Mouse (Mus musculus) G1E-ER4 (cell line): ENCODE results near the gene Id1. TPM values are rescaled to one million over a fixed set of nuclear protein-coding genes. Genes with fewer than 3 reads are reported as not detected.
A peak's percentile ranks its signal among the peaks of the same experiment; 100 is the strongest.

Experiments
- GATA1 ChIP-seq: IDR thresholded peaks from one replicate; pipeline ENCODE4 v1.8.0; 2012; ENCODE audit warnings: low read length, inconsistent platforms
- polyA plus RNA-seq: library from polyadenylated mRNA; stranded (reverse); fragments of >175 nt; gene quantifications from 2 replicates; pipeline ENCODE4 v1.2.3, GENCODE M21; 2012

The Id1 gene
- polyA plus RNA-seq, 1 experiment, result 64.9 TPM

DNA sequence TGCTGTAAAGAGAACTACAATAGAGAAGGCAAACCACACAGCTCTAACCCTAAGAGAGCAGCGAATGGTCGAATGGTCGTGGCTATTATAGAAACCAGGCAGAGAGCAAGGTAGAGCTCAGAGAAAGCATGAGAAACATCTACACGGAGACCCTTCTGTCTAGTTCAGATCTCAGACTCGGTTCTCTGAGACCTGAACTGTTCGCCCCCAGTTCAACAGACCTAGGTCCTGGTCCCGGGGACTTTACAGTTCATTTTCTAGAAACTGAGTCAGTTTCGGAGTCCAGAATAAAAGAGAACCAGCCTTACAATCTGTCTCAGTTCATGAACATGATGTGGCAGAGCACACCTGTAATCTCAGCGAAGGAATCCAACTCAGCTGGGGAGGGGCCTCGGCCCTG, 1.6 kb upstream of the Id1 start:
- no peak for TF ChIP-seq GATA1

DNA sequence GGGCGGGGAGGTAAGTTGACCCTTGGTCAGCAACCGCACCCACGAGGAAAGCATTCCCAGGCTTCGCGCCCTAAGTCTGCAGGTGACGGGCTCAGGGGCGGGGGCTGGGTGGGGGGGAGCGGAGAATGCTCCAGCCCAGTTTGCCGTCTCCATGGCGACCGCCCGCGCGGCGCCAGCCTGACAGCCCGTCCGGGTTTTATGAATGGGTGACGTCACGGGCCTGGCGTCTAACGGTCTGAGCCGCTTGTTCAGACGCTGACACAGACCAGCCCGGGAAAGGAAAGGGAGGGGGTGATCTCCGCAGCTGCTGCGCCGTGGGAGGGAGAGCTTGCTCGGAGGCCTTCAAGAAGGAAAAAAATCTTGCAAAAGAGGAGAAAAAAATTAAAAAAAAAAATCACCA, 1.1 kb upstream of the Id1 start:
- no peak for TF ChIP-seq GATA1

- TF ChIP-seq GATA1, result no peak
Observed at GRCm38 (mm10) chr2:152736748-152737147, 697 bp downstream of the Id1 start.

DNA sequence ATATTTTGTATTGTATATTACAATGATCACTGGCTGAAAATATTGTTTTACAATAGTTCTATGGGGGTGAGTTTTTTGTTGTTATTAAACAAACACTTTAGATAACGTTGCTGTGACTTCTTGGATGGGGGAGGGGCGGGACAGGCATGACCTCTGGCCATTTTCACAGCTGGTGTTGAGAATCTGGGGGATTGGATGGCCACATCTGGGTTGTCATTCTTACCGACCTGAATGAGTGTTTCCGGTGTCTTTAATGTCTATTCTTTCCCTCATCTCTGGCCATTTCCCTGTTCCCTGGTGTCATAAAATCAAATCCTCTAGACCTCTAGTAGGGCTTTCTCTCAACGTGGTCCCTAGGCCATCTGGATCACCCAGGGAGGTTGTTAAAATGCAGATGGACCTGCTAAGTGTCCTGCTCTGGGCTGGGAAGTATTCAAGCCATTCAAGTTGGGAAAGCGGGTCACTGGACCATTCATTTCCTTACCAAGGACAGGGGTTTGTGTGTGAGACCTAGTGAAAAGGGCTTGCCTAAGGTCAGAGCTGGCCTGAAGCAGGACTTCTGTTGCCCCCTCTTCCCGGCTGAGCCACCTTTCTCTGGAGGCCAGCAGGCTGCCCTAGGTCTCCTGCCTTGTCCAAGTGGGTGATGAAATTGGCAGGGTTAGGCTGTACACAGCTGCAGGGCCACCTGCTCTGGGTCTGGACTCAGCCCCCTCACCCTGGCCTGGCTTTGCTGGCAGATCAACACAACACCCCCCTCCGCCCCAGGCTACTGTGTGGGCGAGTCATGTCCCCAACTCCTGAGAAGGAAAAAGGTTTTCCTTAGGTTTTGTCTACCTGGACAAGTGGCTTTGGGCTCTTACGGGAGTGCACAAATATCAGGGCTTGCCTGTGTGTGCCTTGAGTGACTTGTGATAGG, 1.5 kb downstream of the Id1 start:
- no peak for TF ChIP-seq GATA1

DNA sequence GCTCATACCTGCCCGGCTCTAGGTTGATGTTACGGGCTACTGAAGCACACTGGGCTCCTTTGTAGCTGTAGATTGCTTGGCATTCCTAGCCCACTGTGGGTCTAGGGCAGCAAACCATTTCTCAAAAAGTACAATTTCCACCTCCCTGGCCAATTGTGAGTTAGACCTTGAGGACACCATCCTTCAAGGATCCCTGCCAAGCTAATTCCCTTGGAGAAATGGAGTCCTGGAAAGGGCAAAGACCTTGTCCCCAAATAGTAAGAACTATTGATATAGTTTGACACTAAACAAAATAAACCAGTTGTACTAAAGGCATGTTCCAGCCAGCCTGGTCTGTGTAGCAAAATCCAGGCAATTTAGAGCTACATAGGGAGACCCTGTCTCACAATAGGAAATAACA, 2.3 kb downstream of the Id1 start:
- no peak for TF ChIP-seq GATA1

DNA sequence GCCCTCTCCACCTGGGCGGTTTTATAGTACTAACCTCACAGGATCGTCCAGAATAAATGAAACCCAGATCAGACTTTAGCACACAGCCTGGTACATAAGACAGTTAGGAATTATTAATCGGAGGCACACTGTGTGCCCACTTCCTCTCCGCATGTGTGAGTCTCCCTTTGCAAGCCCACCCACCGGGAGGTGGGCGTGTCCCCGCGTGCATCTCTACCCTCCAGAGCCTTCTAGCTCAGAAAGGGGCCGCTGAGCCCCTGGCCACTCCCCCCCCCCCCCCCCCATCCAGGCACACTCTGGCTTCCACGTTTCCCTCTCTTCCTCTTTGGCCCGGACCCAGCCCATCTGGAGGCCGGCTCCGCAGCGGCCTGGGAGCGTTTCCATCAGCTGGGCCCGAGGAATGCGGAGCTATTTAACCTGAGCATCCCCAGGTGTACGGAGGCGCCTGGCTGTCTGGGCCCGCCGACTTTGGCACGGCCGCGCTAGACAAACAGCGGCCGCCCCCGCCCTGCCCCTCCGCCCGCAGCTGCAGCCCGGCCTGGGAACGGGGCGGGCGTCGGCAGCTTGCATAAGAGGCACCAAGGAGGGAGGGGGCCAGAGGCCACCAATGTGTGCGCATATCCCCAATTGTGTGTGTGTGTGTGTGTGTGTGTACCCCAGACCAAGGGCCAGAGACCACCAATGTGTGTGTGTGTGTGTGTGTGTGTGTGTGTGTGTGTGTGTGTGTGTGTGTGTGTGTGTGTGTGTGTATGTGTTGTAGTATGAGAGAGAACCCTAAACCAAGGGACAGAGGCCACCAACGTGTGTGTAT, 3.2 kb downstream of the Id1 start:
- no peak for TF ChIP-seq GATA1

DNA sequence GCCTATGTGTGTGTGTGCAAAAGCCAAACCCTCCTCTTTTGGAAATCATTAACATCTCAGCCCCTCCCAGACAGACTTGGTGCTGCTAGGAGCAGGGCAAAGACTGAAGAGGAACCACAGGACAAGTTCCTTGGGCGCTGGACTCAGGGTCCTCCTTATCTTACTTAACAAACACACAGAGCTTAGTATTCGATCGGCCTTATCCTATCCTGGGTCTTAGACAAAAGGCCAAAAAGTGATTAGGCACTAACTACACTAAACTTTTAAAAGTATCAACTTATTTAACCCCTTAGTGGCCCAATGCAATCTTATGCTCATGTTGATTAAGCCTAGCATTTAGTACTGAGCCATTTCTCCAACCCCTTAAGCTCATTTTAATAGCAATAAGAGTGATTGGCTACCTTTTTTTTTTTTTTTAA, 3.8 kb downstream of the Id1 start:
- peak; percentile 87 for TF ChIP-seq GATA1

DNA sequence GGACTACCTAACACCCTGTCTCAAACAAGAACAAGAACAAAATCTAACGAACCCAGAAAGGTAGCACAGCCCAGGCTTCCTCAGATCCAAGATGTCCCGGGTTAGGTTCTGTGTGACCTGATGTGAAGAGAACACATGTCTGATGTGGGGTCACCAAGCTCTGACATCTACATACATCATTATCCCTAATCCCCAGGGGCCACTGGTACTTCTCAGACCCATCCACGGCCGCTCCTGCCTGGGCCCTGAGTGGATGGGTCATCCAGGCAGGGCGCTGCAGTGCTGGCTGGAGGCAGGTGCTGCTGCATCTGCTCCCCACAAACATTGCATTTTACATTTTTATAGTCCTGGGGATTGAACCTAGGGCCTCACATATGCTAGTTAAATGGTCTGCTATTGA, 4.4 kb downstream of the Id1 start:
- TF ChIP-seq GATA1, result no peak

- no peak for TF ChIP-seq GATA1
Observed at GRCm38 (mm10) chr2:152741153-152742041, 5.3 kb downstream of the Id1 start.

- TF ChIP-seq GATA1, result no peak
Observed at GRCm38 (mm10) chr2:152742435-152742834, 6.4 kb downstream of the Id1 start.

DNA sequence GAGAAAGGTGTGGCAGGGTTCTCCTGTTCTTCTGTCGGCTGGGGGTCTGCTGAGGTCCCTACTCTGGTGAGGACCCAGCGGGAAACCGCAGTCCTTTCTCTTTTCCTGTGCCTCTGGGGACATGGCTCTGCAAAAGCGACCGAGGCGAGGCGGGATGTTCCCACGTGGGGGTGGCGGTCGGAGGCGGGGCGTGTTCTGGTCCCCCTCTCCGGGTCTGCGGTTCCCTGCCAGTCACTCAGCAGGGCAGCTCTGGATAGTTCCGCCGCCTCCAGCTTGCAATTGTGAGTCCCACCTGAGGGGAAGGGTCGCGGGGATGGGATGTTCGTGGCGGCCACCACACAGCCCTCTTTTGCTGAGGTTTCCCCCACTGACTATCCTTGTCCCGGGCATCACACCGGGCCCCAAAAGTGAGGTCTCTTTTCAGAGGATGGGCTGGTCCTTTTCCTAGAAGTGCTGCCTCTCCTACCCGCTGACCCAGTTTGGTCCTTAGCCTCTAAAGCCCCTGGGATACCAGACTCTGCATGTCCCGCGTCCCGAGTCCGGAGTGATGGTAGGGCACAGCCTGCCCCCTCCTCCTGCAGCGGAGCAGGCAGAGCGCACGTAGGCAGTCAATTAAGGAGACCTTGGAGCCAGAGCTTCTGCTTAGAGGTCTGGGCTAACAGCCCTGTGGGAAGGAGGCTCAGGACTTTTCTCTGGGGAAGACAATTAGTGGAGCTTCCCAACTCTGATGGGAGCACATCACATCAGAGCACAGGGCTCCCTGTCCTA, 18.1 kb downstream of the Id1 start, which contains the start of gene Cox4i2:
Cox4i2 (plus strand) TSS at position 230 of the 768 bp plus-strand sequence.
- no peak for TF ChIP-seq GATA1

DNA sequence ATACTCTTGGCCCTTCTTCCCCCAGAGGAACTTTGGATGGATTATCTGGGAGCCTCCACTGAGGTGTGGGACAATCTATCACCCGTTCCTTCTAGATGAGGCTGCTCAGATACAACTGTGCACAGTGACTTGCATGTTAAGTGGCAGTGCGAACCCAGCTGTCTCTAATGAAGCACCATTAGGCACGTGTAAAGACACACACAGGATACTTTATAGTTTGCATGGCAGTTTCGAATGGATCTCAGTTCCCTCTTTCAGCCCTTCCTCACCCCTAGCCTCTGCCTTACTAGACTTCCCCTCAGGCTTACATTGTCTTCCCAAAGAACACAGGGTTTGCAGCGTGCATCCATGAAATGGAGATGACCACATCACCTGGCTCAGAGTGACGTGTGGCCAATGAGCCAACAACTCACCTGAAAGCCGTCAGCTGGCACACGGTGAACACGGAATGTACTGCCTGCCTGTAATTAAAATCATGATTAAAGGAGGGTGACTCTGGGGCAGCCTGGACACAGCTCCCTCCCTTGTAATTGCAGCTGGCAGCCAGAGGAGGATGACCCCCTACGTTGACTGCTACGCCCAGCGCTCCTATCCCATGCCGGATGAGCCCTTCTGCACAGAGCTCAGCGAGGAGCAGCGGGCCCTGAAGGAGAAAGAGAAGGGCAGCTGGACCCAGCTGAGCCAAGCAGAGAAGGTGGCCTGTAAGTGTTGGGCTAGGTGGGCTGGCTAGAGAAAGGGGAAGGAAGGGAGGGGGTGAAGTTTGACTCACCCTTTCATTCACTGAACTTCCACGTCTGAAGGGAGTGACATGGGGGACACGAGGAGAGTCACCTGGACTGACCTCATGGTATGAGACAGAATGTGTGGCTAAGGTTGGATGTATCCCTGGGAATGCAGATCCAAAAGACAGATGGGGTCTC, 20.7 kb downstream of the Id1 start:
- no peak for TF ChIP-seq GATA1

DNA sequence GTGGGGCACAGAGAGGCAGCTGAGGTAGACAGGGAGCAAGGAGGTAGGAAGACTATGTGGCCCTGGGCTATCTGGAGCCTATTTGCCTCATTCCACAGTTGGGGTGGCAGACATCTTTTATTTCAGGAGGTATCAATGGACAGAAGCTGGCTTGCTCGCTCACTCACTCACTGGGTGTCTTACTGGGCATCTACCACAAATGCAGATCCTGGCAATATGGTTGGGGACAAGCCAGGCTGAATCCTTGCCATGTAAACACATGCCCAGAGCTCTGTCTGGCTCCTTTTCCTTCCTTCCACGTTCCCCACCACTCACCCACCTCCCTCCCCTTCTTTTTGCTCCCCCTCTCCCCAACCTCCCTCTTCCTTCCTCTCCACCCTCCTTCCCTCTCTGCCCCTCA, 21.4 kb downstream of the Id1 start:
- TF ChIP-seq GATA1, result no peak

DNA sequence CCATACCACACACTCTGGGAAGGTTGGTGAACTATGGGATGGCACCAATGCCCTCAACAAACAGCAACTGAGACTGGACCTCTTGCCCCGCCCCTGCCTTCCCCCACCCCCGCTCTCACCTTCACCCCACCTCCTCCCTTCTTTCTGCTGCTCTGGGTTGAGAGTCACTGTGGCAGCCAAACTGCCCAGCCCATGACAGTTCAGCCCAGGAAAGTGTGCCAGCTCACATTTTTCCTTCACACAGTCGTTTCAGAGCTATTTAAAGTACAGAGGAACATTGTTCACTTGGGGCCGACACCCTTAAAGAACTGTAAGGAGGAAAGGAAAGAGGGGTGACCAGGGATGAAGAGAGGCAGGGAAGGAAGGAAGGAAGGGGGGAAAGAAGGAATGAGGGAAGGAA, 22.3 kb downstream of the Id1 start:
- no peak for TF ChIP-seq GATA1

DNA sequence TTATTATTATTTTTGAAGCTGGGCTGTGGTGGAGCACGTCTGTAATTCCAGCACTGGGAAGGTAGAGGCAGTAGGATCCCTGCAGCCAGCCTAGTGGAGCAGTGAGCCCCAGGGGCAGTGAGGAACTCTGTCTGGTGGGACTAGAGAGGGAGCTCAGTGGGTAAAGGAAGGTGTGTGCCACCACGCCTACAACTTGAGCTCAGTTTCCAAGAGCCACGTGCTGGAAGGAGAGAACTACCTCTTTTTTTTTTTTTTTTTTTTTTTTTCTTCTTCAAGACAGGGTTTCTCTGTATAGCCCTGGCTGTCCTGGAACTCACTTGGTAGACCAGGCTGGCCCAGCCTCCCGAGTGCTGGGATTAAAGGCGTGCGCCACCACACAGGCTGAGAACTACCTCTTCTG, 27.3 kb downstream of the Id1 start:
- TF ChIP-seq GATA1, result no peak
